Mouse (Mus musculus): ENCODE measurements at regions not wholly inside any gene's neighbourhood (a gene's known extent, or its start where the extent isn't known, plus 50 kb on each side); places are given as distances from the start of the nearest gene placed in this dataset.
A peak's percentile ranks its signal among the peaks of the same experiment; 100 is the strongest.
"Not testable (repeated sequence)": the region's sequence is repeated elsewhere in the genome, so short reads cannot be mapped to it uniquely, and the experiment has no call there.

GRCm38 (mm10) chr7:137649650-137650049 is 212.2 kb downstream of the Glrx3 start:
- no peak for DNase-seq

DNA sequence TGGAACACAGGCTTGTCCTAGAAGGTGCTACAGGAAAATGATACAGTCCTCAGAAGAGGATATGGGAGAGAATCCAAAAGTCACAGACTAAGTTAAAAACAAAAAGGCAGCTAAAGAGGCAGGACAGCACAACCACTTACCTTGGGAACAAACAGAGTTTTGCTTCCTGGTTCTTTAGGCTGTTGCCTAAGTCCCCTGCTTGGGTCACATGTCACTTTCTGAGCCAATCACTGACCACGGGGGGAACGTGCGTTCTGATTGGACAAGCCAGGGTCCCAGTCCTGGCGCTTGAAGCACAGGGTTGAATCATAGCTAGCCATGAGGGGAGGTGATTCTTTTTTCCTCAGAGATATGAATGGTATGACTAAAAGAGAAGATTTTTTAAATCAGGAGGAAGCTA is 216.4 kb downstream of the Glrx3 start:
- no peak for DNase-seq

GRCm38 (mm10) chr7:137667165-137667564 is 229.8 kb downstream of the Glrx3 start:
- DNase-seq = no peak

GRCm38 (mm10) chr7:137671156-137671555 is 233.7 kb downstream of the Glrx3 start:
- no peak for DNase-seq

GRCm38 (mm10) chr7:137674596-137674995 is 237.2 kb downstream of the Glrx3 start:
- DNase-seq = no peak

- DNase-seq = no peak
Measured at GRCm38 (mm10) chr7:137675381-137675780, 238.0 kb downstream of the Glrx3 start.

GRCm38 (mm10) chr7:137684826-137685225 is 247.4 kb downstream of the Glrx3 start:
- no peak for DNase-seq

GRCm38 (mm10) chr7:137685320-137685719 is 247.9 kb downstream of the Glrx3 start:
- DNase-seq = no peak

DNA sequence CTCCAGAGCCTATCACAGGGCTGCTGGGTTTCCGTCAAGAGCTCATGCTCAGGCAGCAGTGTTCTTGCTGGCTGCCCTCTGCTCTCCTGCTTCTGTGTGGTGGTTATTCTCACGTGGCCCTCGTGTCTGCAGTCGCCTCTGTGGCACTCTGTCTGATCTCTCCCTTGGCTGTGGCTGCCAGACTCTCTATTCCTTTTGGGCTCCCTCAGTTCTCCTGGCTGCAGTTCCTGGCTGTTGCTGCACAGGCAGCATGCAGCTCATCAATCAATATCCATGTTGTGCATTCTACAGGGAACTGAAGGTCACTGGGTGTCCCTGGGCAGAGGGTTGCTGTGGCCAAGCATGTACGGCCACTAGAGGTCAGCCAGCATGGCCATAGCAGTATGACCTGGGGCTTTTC is 259.4 kb downstream of the Glrx3 start:
- peak; percentile 23 for DNase-seq

GRCm38 (mm10) chr7:137698501-137698900 is 261.1 kb downstream of the Glrx3 start:
- DNase-seq = not testable (repeated sequence)

DNA sequence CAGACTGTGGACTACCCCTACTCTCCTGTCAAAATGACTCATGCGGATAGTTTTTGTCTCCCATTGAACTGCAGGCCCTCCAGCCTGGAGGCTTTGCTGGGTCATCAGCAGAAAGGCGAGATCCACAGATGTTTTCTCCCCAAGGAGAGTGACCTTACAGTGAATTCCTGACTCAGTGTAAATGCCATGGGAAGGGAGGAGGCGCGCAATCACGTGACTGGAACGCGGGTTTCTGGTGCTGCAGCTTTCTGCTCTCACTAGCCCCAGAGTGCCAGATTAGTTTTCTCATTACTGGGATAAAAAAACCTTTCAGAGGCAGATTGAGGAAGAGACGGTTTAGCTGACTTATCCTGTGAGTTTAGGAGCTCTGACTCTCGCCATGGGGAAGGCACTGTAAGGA is 275.4 kb downstream of the Glrx3 start:
- no peak for DNase-seq

DNA sequence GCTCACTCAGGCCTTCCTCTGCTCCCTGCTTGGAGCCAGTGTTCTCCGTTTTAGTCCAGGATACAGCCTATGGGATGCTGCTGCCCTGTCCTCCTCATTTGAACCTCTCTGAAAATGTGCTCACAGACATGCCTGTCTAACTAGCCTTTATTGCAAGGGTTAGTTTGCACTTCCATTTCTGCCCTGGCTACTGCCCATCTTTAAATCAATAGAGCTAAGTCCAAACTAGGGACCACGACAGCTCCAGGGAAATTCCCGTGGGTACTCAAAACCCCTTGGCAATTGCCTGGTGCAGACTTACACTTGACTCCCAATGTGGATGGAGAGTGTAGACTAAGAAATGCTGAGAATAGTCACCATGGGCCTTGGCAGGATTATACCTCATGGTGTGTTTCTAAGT is 276.4 kb downstream of the Glrx3 start:
- DNase-seq = no peak

DNA sequence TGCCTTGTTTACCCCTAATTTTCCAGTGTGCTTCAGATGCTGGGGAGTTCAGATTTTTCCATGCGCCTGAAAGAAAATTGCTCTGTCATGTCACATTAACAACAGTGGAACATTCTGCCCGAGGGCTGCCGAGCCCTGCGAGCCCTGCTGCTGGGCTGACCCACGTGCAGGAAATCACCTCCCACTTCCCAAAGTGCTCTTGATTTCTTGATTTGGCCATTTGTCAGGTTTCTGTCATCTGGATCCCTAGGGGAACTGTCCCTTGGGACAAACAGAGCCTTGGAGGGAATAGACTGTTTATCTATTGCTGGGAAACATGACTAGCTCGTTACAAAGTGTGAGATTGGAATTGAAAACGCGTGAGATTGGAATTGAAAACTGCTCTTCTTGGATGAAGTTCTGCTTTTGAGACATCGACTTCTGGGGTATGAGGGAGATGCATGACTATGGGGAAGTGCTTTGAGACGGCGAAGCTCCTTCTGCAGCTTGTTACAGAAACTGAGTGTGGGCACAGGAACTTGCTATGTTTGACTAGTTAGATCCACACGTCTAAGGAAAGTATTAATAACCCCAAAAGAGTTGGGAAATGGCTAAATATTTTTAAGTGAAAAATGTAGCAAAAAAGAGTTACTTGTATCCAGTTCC is 277.0 kb downstream of the Glrx3 start:
- no peak for DNase-seq

DNA sequence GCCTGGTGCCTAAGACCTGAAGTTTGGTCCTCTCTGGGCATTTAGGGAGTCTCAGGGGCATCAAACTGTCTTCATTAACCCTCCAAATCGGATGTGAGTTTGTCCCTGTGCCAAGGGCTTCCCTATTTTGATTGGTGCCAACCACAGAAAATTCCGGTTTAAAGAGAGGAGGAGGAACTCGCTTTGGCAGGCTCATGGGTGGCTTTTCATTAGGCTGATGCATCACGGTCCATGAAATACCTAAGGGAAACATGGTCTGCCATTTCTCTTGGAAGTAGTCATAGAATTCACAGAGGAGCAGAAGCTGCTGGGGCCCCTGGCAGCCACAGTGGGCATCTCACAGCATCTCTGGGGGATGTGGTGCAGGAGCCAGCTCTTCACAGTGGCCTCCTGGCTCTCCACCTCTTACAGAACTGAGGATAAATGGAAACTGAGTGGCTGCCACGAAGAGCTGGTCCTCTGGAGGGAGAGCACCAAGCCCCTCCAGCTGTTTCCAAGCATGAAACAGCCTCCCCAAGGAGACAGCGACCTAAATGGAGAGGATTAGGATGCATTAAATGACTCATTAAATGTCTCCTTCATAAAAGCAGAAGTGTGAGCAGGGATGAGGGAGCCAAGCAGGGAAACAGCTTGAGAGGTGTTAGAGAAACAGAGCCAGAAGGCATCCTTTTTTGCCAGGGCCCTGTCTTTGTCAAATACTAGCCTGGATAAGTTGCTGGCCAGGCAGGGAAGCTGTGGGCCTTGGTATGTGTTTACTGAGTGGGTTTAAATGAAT is 277.9 kb downstream of the Glrx3 start:
- DNase-seq = no peak

- DNase-seq = no peak
Measured at GRCm38 (mm10) chr7:137723361-137724040, 286.1 kb downstream of the Glrx3 start.

- no peak for DNase-seq
Measured at GRCm38 (mm10) chr7:137726031-137726430, 288.6 kb downstream of the Glrx3 start.

DNA sequence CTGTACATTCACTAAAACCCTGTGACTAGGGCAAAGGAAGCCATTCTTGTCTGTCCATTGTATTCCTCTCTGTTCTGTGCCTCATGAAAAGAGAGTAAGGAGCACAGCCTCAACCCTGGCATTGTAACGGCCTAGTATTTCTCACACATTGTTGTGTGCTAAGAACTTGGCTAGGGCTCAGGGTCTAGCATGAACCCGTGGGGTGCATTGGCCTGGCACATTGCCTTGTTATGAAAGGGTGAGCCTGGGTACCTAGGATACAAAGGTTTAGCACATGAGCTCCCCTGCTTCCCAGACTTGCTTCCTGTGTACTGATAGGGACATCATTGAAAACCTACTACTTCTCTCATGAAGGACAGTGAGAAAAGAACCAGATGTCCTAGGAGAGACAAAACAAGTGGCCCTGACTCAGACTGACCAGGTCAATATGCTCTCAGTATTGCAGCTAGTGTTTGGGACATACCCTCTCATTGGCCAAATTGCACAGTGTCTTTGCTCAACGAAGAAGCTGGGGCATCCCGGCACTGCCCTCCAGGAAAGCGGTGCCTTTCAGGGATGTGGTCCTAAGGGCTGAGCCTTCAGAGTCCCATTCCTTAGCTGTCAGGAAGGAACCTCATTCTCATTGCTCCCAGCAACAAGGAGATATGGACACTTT is 298.6 kb downstream of the Glrx3 start:
- no peak for DNase-seq

DNA sequence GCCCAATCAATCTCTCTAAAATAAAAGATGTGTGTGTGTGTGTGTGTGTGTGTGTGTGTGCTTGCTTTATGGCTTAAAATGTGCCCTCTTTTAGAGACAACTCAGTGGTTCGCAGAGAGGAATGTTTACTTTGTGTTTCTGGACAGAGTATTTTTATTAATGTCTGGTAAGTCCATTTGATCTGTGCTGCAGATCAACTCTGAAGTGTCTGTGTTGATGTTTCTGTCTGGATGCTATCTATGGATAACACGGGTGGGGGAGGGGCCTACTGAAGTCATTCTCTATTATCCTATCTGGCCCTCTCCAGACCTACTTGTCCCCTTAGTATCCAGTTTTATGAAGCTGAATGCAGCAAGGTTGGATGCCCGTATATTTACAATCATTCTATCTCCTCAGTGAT is 304.3 kb downstream of the Glrx3 start:
- no peak for DNase-seq

DNA sequence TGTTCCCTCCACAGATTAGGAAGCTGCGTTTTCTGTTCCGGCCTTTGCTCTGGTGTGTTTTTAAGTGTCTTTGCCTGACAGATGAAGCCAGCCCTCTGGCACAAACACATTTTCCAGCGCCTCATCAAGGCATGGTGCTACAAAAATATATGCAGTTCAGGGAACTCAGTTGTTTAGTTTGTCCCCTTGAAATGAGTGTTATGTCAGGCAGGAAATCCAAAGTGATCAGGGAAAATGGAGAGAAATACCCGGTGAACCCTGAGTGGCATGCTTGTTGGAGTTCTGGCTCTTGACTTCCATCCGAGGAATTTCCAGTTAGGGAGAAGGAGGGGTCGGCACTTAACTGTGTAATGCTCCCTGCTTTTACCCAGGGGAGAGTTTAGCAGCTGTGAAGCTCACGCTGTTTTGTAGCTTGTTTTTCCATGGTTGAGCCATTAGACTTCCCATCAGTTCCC is 304.9 kb downstream of the Glrx3 start:
- no peak for DNase-seq

DNA sequence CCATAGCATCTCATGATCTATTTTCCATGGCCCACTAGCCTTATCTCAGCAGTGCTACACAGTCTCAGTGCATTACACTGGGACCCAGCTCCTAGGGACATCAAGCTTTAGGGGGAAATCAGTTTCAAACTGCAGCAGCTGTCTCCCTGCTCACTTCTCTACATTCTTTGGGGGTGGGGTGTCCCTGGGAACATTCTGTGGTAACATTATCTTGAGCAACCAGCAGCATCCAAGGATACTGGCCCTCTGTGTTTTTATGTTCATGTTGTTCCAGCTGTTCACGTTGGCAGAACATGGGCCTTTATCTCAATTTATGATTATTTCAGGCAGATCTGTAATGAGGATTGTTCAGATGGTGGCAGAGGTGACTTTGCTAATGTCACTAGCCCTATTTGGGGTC is 308.2 kb downstream of the Glrx3 start:
- DNase-seq = no peak

DNA sequence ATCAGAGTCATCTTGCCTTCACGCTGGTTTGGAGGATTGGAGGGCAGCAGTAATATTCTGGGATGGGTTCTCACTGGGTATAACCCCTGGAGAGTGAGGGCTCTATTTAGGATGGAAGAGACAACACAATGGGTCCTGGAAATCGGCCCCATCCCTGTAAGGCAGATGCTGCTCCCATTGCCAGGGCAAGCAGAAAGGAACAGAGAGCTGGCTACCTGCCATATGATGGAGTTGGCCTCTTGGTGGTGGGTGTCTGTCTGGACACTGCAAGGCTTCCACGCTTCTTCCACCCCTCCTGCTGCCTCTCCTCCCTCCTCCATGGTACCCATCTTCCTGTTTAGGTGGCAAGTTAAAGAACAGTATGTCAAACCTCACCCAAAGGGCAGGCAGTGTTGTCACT is 308.6 kb downstream of the Glrx3 start:
- no peak for DNase-seq

GRCm38 (mm10) chr7:137748936-137749335 is 311.5 kb downstream of the Glrx3 start:
- no peak for DNase-seq

GRCm38 (mm10) chr7:137750741-137751140 is 313.3 kb downstream of the Glrx3 start:
- no peak for DNase-seq

Data from adrenal gland, postnatal 25 days (tissue).